Mouse (Mus musculus): Measurements from ENCODE around the gene Ints4. TPM values are rescaled to one million over a fixed set of nuclear protein-coding genes. Genes with fewer than 3 reads are reported as not detected.

The Ints4 gene
- polyA plus RNA-seq (2021; fragmentation: Nextera tagmentation): 20.9 and 23.3 TPM in 2 replicates
- long read RNA-seq, experiment 1, transcript Ints4-201 (23 exons, 3,240 nt): major isoform, 10 of 28 reads
- long read RNA-seq, experiment 1, partial matches to known transcripts: 9 of 28 reads
- long read RNA-seq, experiment 1, other reads (novel, unspliced or antisense): 7 of 28 reads
- long read RNA-seq, experiment 2, transcript Ints4-201 (23 exons, 3,240 nt): major isoform, 99 of 162 reads
- long read RNA-seq, experiment 2, partial matches to known transcripts: 11 of 162 reads
- long read RNA-seq, experiment 2, other reads (novel, unspliced or antisense): 52 of 162 reads

DNA sequence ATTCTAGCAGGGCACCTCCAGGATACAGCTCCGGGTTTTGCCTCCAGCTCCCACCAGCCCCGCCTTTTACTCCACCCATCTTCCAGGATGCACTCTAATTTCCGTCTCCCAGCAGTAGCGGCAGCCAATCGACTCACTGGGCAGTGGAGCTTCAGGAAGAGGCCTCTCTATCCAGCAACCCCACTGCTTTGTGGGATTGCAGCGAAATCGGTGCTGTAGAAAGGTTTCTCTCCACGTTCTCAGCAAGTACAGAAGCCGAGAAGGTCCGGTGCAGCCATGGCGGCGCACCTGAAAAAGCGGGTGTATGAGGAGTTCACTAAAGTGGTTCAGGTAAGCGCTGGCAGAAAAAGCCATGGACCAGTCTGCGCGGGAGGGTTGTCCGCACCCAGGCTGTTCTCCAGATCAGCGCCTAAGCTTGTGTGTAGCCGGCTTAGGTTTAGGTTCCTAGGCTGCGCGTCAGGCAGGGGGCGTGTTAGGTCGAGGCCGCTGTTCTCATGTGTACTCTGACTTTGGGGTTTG lies at the start of gene Ints4:
Gene Ints4, plus strand, starts transcription at position 136 of the 519 bp plus-strand sequence.

DNA sequence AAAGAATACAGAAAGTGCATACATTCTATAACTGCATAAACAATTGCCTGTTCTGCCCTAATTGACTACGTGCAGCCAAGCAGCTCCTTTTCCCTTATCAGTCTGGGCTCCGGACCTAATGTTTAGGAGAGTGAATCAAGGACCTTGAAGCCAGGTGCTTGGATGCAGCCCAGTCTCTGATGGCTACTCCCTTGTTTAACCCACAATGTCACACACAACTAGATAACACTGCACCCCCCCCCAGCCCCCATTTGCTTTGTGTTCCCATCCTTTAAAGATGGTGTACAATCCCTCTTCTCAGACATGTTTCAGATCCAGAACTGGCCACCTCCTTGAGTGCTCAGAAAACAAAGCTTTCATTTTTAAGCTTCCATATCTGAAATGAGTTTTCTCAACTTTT lies 29.7 kb upstream of the Ints4 start, which contains the start of gene Kctd14:
Gene Kctd14, plus strand, starts transcription at position 301 of the 400 bp plus-strand sequence.

DNA sequence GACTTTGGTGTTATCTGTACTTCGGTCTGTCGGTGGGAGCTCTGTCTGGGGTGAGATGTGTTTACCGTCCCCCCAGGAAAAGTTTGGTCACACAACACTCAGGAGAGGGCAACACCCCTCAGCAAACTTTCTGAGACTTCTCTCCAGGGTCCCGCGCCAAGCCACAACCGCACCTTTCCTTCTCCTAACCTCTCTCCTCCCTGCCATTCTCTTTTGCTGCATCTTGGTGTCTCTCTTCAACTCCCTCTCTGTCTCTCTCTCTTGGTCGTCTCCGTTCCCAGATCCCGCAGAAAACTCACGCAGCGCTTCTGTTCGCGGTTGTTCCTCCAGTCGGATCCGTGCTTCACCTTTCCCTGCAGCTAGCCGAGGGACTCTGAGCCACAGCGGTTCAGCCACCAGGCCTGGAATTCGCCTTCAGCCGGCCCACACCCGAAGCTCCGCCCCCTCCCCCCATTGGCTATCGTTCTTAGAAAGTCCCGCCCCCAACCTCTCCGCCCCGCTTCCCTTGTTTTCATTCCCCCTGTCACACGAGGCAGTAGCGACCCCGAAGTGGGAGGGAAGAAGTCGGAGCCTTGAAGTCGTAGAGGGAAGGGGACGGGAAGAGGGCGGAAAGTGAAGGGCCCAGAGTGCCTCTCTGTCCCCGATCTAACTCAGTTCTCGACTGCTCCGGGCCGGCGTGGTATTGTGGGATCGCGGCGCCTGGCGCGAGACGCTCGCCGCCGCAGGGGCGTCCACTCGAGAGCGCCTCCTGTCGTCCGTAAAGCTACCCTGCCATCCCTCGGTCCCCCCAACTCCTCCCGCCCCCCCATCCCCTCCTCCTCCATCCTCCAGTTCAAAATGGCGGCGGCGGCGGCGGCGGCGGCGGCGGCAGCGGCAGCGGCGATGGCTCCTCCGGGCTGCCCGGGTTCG lies 98.6 kb downstream of the Ints4 start, which contains the start of the genes Aamdc and Rsf1:
Gene Aamdc, minus strand, starts transcription at position 431 of the 909 bp plus-strand sequence.
Gene Rsf1, plus strand, starts transcription at position 823 of the 909 bp plus-strand sequence.

Other genes with a start within 250 kb of the Ints4 start
- 1.8 and 3.0 TPM in 2 replicates for gene Usp35, start 148.9 kb upstream of the Ints4 start, polyA plus RNA-seq (2021; fragmentation: Nextera tagmentation)
- gene Kctd21, start 148.6 kb upstream of the Ints4 start, polyA plus RNA-seq (2021; fragmentation: Nextera tagmentation): 4.0 and 5.2 TPM in 2 replicates
- 8.7 and 9.5 TPM in 2 replicates for gene Alg8, start 109.3 kb upstream of the Ints4 start, polyA plus RNA-seq (2021; fragmentation: Nextera tagmentation)
- 577 and 625 TPM in 2 replicates for gene Ndufc2, start 81.0 kb upstream of the Ints4 start, polyA plus RNA-seq (2021; fragmentation: Nextera tagmentation)
- 166 and 221 TPM in 2 replicates for gene Thrsp, start 63.2 kb upstream of the Ints4 start, polyA plus RNA-seq (2021; fragmentation: Nextera tagmentation)
- gene Kctd14, start 29.6 kb upstream of the Ints4 start, polyA plus RNA-seq (2021; fragmentation: Nextera tagmentation): 5.1 and 6.5 TPM in 2 replicates
- 133 and 153 TPM in 2 replicates for gene Aamdc, start 98.5 kb downstream of the Ints4 start, polyA plus RNA-seq (2021; fragmentation: Nextera tagmentation)
- gene Rsf1, start 98.9 kb downstream of the Ints4 start, polyA plus RNA-seq (2021; fragmentation: Nextera tagmentation): 9.1 and 13.2 TPM in 2 replicates
- 153 and 156 TPM in 2 replicates for gene Clns1a, start 215.7 kb downstream of the Ints4 start, polyA plus RNA-seq (2021; fragmentation: Nextera tagmentation)